Mouse (Mus musculus) mammary gland, adult 2 months (tissue): ENCODE measurements around the gene Magohb. TPM values are rescaled to one million over a fixed set of nuclear protein-coding genes. Genes with fewer than 3 reads are reported as not detected.

ENCODE experiments used
- polyA plus RNA-seq: library from polyadenylated mRNA; depleted of rRNA; stranded (reverse); fragments of >200 nt; gene quantifications from 2 replicates; pipeline ENCODE4 v1.2.3, GENCODE M21; 2012; ENCODE audit warnings: low replicate concordance; rRNA removed

Magohb gene
- 0.32 and 0.33 TPM in 2 replicates for polyA plus RNA-seq

DNA sequence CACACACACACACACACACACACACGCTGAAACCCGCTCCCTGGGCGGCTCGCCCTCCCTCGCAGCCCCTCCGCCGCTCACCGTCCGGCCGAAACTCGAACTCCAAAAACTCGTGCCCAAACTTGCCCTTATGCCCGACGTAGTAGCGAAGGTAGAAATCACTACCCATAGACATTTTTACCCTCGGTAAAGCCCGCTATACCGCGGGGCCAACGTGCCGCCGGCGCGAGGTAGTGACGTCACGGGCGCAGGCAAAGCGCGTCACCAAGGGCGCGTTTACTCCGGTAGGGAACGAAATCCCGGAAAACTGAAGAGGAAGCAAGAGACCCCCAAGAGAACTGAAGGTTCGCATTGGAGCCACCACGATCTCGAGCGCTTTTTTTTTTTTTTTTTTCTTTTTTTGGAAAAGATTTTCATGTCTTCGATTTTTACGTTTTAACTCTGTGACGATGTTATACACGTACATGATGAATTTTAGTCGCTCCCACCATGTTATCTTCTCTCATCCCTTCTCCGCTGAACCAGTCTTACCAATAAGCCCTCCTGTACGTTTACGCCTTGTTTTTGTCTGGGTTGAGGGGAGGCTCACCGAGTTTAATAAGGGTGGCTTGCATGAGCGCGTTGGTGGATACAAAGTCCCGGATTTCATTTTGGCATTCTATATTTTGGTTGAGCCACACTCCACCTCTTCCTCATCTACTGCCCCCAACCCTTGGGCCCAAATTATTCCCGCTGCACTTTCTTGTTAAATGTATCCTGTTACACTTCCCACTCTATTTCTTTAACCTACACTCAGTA lies at the start of gene Magohb:
Gene Magohb (minus strand): TSS at position 254 of the 798 bp plus-strand sequence.

DNA sequence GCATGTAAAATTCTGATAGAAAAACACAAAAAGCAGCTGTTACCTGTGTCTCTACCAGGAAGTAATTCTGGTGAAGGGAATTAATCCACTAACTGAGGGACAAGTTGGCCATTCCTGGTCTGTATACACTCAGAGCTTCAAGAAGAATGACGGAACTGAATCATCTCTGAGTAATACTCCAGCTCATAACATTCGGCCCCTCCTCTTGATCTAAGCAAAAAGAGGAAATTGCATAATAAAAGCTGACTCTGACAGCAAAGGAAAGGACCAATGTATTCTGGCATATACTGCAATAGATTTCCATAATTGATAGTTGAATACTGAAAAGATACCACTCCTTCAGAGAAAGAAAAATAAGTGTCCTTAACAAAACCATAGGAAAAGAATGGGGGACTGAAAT lies 45.8 kb downstream of the Magohb start, which contains the start of gene Klra2:
Gene Klra2 (minus strand): TSS at position 157 of the 400 bp plus-strand sequence.

Other genes starting within 250 kb of the Magohb start
- 0.07 and 0.43 TPM in 2 replicates for gene Klra2, start 45.9 kb downstream of the Magohb start, polyA plus RNA-seq
- gene Styk1, start 60.4 kb upstream of the Magohb start, polyA plus RNA-seq: 0.25 and 0.70 TPM in 2 replicates
- gene Ybx3, start 95.2 kb upstream of the Magohb start, polyA plus RNA-seq: 88.1 and 150 TPM in 2 replicates
- gene 5430401F13Rik, start 193.2 kb upstream of the Magohb start, polyA plus RNA-seq: not detected in 2 replicates
- gene Gm6619, start 193.2 kb upstream of the Magohb start, polyA plus RNA-seq: not detected in 2 replicates